Mouse (Mus musculus) ES-Bruce4 (cell line): ENCODE data around the gene Ccdc12. TPM values are rescaled to one million over a fixed set of nuclear protein-coding genes. Genes with fewer than 3 reads are reported as not detected.

ENCODE experiments used
- H3K27ac ChIP-seq: 2 replicates; pipeline ENCODE4 v1.5.1; 2012; ENCODE audit warnings: low read length, inconsistent platforms; ENCODE audit not compliant: insufficient read depth
- H3K27me3 ChIP-seq: 2 replicates; pipeline ENCODE4 v1.6.1; 2012; ENCODE audit warnings: mild to moderate bottlenecking, low read length, inconsistent platforms; ENCODE audit not compliant: control insufficient read depth, poor library complexity, insufficient read depth, severe bottlenecking
- H3K36me3 ChIP-seq: 2 replicates; pipeline ENCODE4 v1.6.1; 2012; ENCODE audit warnings: inconsistent platforms, mild to moderate bottlenecking, low read length, moderate library complexity; ENCODE audit not compliant: control insufficient read depth, poor library complexity, insufficient read depth, severe bottlenecking
- H3K4me1 ChIP-seq: one replicate; pipeline ENCODE4 v1.8.1; 2011; ENCODE audit warnings: low read length; ENCODE audit not compliant: control insufficient read depth, insufficient read depth
- H3K4me3 ChIP-seq: 2 replicates; pipeline ENCODE4 v1.5.1; 2011; ENCODE audit warnings: low read depth, mild to moderate bottlenecking, low read length
- H3K9ac ChIP-seq: 2 replicates; pipeline ENCODE4 v1.6.1; 2012; ENCODE audit warnings: low read depth, mild to moderate bottlenecking, inconsistent platforms; ENCODE audit not compliant: poor library complexity, severe bottlenecking
- H3K9me3 ChIP-seq: replicated peaks from 2 replicates; pipeline ENCODE4 v1.6.1; 2012; ENCODE audit warnings: mild to moderate bottlenecking, low read length, inconsistent platforms; ENCODE audit not compliant: control insufficient read depth, poor library complexity, insufficient read depth, severe bottlenecking
- CTCF ChIP-seq: IDR thresholded peaks from one replicate; pipeline ENCODE4 v1.8.1; 2011; ENCODE audit warnings: low read depth, low read length
- EP300 ChIP-seq: IDR thresholded peaks from 2 replicates; pipeline ENCODE4 v1.6.1; 2011; ENCODE audit warnings: low read depth, low read length; ENCODE audit not compliant: insufficient read depth
- POLR2A ChIP-seq: IDR thresholded peaks from one replicate; pipeline ENCODE4 v1.8.1; 2011; ENCODE audit warnings: low read length; ENCODE audit not compliant: insufficient read depth
- polyA plus RNA-seq: library from polyadenylated mRNA; stranded (reverse); fragments of >200 nt; gene quantifications from 2 replicates; pipeline ENCODE4 v1.2.4, GENCODE M21; 2011; ENCODE audit warnings: low read depth; ENCODE audit not compliant: missing spikeins, insufficient read depth, insufficient read length

The Ccdc12 gene
- polyA plus RNA-seq, 1 experiment, result 33.5 TPM

- TF ChIP-seq CTCF, result no peak
- TF ChIP-seq POLR2A, result no peak
- no peak for TF ChIP-seq EP300
- no peak overlapping the region for H3K4me3 ChIP-seq
Observed at GRCm38 (mm10) chr9:110712545-110712944, 56.2 kb downstream of the Ccdc12 start.

DNA sequence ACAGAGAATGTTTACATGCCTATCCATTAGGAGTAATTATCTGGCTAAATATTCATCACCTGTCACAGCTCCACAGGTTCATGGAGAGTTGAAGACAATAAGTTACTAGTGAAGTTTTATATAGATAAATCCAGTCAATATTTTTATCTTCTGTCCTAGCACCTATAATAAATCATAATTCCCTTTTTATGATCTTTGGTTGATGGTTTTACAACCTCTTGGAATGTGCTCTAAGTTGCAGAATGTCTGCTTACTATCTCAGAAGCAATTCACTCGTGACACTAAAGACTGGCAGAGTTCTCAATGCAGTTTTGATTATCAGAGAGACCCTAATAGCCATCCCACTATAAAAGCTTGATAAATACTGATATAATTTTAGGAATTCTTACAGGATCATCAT is 57.1 kb downstream of the Ccdc12 start:
- Histone ChIP-seq H3K27ac (no peak overlapping the region), H3K36me3 (no peaks in the 10 kb centered on the region)

More at GRCm38 (mm10) chr9:110712545-110712944, 56.2 kb downstream of the Ccdc12 start:
- no peaks in the 10 kb centered on the region for H3K9me3 ChIP-seq
- no peak overlapping the region for H3K9ac ChIP-seq
- no peaks in the 10 kb centered on the region for H3K36me3 ChIP-seq
- H3K27me3 ChIP-seq, result no peaks in the 10 kb centered on the region
- H3K27ac ChIP-seq, result no peak overlapping the region
- no peaks in the 10 kb centered on the region for H3K4me1 ChIP-seq

DNA sequence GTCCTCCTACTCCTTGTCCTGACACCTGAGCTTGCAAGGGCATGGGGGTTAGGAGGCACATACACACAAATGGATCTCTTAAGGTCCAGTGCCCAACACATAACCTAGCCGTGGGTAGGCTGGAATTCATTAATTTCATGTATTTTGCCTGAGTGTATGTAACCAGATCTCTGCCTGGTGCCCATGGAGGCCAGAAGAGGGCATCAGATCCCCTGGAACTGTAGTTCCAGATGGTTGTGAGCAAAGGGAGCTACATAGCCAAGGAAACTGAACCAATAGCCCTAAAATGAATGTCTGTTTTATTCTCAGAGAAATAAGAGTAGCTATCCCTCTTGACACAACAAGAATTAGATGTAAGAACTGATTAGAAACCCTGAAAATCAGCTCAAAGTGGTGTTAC is 59.1 kb downstream of the Ccdc12 start:
- Histone ChIP-seq H3K4me1 (no peaks in the 10 kb centered on the region), H3K36me3 (no peaks in the 10 kb centered on the region), H3K4me3 (no peak overlapping the region), H3K9ac (no peak overlapping the region), H3K27ac (no peak overlapping the region), H3K27me3 (no peaks in the 10 kb centered on the region), H3K9me3 (no peaks in the 10 kb centered on the region)
- TF ChIP-seq POLR2A, result no peak
- TF ChIP-seq EP300, result no peak
- peak; percentile 6 for TF ChIP-seq CTCF

More for the DNA sequence above, 57.1 kb downstream of the Ccdc12 start:
- TF ChIP-seq EP300 (no peak), CTCF (no peak), POLR2A (no peak)
- Histone ChIP-seq H3K4me3 (no peak overlapping the region), H3K9me3 (no peaks in the 10 kb centered on the region), H3K9ac (no peak overlapping the region), H3K27me3 (no peaks in the 10 kb centered on the region), H3K4me1 (no peaks in the 10 kb centered on the region)

DNA sequence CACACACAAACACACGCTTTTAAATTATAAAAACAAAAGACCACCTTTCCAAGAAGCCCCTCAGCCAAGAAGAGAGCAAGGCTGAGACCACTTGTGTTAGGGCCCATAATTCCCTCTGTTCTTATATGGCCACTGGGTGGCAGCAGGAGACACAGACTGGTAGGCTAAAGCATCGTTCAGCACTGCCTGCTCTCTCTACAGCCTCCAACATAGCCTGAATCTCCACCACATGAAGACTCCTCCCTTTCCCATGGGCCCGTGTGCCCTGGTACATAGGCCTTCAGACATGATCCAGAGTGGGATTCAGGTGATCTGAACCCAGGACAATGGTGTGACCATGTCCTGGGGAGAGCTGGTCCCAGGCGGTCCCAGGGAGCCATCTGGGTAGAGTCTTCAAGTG is 60.5 kb downstream of the Ccdc12 start:
- Histone ChIP-seq H3K4me3 (no peak overlapping the region), H3K27ac (no peak overlapping the region), H3K9me3 (no peaks in the 10 kb centered on the region), H3K4me1 (no peaks in the 10 kb centered on the region), H3K9ac (no peak overlapping the region), H3K27me3 (no peaks in the 10 kb centered on the region), H3K36me3 (no peaks in the 10 kb centered on the region)
- TF ChIP-seq CTCF (peak; percentile 87), EP300 (no peak)

GRCm38 (mm10) chr9:110718071-110718470 is 61.8 kb downstream of the Ccdc12 start:
- Histone ChIP-seq H3K4me1 (no peaks in the 10 kb centered on the region), H3K36me3 (no peaks in the 10 kb centered on the region), H3K27me3 (no peaks in the 10 kb centered on the region), H3K4me3 (no peak overlapping the region), H3K9me3 (no peaks in the 10 kb centered on the region), H3K27ac (no peak overlapping the region), H3K9ac (no peak overlapping the region)
- TF ChIP-seq CTCF, result no peak
- TF ChIP-seq EP300, result no peak
- no peak for TF ChIP-seq POLR2A

- H3K4me1 ChIP-seq, result no peaks in the 10 kb centered on the region
- TF ChIP-seq POLR2A, result no peak
- no peak overlapping the region for H3K4me3 ChIP-seq
- no peaks in the 10 kb centered on the region for H3K27me3 ChIP-seq
- no peaks in the 10 kb centered on the region for H3K9me3 ChIP-seq
- H3K36me3 ChIP-seq, result no peaks in the 10 kb centered on the region
- H3K27ac ChIP-seq, result no peak overlapping the region
- no peak overlapping the region for H3K9ac ChIP-seq
Observed at GRCm38 (mm10) chr9:110718810-110719209, 62.5 kb downstream of the Ccdc12 start.

DNA sequence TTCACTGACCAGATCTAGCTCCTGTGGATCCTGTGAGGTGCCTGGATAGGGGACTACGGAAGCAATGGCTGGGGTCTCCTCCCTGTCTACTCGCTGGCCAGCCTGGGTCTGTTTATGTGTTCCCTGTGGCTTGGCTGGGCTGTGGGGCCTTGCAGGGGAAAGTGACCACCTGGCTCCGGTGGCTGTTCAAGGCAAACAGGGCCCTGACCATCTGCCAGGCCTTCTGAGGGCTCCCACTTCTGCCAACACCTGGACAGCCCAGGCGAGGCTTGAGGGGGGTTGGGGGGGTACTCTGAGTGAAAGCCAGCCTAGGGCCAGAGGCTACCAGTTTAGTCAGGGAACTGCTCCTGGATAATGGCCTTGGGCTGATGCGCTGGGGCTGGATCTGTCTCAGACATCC is 63.7 kb downstream of the Ccdc12 start:
- no peaks in the 10 kb centered on the region for H3K4me1 ChIP-seq
- H3K9ac ChIP-seq, result no peak overlapping the region
- no peaks in the 10 kb centered on the region for H3K36me3 ChIP-seq
- H3K27ac ChIP-seq, result no peak overlapping the region
- H3K27me3 ChIP-seq, result no peaks in the 10 kb centered on the region
- no peaks in the 10 kb centered on the region for H3K9me3 ChIP-seq
- no peak for TF ChIP-seq EP300
- TF ChIP-seq CTCF, result no peak
- no peak for TF ChIP-seq POLR2A
- no peak overlapping the region for H3K4me3 ChIP-seq
